Mouse (Mus musculus): ENCODE results near the gene Ccser1.

- TF ChIP-seq POLR2A (IDR thresholded peaks at IDR 0.05; ENCODE audit: insufficient read depth, low read depth, low read length) = no peak
- no peak for TF ChIP-seq CTCF (IDR thresholded peaks at IDR 0.05)
Measured at GRCm38 (mm10) chr6:61543459-61544044, 363.4 kb downstream of the Ccser1 start.

All from heart, adult 2 months (tissue).